Mouse (Mus musculus): ENCODE results near the gene Yif1a. TPM values are rescaled to one million over a fixed set of nuclear protein-coding genes. Genes with fewer than 3 reads are reported as not detected.

Gene Yif1a
- polyA plus RNA-seq, 1 experiment from 2014 or later: 73.4 TPM

DNA sequence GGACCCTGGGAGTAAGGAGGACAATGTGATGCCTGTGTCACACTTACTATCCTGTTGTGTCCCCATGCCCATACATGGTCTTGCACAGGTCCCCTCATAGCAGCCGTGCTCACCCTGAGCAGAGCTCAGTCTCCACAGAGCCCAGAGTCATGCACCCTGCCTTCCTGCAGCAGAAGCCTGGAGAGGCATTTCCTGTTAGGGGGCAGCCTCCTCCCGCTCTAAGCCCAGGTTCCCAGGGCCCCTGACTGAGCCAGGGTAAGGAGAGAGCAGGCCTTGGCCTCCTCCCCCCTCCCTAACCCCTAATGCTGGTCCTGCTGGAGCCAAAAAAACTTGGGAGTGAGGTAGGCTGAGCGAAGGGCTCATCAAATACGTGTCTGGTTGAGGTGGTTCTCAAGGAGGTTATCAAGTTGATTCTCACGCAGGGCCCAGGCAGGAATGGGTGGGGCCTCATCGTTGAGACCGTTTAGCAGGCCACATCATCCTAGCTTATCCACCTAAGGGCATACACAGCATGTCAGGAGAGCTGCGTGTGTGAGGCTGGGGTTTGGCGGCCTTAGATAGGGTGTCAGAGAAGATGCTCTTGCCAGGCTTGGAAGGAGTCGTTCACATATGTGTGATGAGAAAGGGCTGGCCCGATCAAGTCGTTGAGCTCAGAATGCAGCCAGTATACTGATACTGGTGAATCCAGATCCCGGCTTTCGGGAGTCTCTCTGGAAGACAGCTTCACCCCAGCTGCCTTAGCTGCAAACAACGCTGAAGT, 21.1 kb upstream of the Yif1a start:
- H3K4me1 ChIP-seq: peaks cover 78% of the 10 kb centered on the region
- H3K27ac ChIP-seq (replicated peaks): peak overlapping the region; percentile 93

DNA sequence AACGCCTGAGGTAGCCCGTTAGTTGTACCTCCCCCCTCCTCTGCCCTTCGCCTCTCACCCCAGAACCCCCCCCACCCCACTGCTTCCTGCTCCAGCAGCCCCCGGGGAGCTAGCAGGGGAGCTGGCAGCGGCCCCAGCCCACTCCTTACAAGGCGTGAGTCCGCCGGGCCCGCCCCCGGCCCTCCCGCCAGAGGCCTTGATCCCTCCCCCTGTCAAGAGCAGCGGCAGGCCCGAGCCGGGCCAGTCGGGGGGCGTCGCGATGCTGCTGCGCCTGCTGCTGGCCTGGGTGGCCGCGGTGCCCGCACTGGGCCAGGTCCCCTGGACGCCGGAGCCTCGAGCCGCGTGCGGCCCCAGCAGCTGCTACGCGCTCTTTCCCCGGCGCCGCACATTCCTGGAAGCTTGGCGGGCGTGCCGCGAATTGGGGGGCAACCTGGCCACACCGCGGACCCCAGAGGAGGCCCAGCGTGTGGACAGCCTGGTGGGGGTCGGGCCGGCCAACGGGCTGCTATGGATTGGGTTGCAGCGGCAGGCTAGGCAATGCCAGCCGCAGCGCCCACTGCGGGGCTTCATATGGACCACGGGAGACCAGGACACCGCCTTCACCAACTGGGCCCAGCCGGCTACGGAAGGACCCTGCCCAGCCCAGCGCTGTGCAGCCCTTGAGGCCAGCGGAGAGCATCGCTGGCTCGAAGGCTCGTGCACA, 20.3 kb upstream of the Yif1a start, which contains the start of gene Cd248:
Cd248 (plus strand) TSS at position 212 of the 703 bp plus-strand sequence.
- peaks cover 51% of the 10 kb centered on the region for H3K27me3 ChIP-seq (replicated peaks; ENCODE audit: low read depth, poor library complexity, severe bottlenecking)
- H3K9me3 ChIP-seq: no peaks in the 10 kb centered on the region
- DNase-seq (ENCODE audit: low spot score): peak; percentile 91
- H3K27ac ChIP-seq (replicated peaks): peak within 1 kb of the TSS; percentile 93
- peaks cover 78% of the 10 kb centered on the region for H3K4me1 ChIP-seq
- H3K4me3 ChIP-seq: peak within 1 kb of the TSS; percentile 69
- no peaks in the 10 kb centered on the region for H3K36me3 ChIP-seq (replicated peaks)
- WGBS: under 1% methylated on average over 55 of the region's 56 CpGs

More for the DNA sequence above, 21.1 kb upstream of the Yif1a start:
- 6% methylated on average over 15 of the region's 15 CpGs for WGBS
- H3K4me3 ChIP-seq: peak overlapping the region; percentile 69
- no peaks in the 10 kb centered on the region for H3K9me3 ChIP-seq
- H3K27me3 ChIP-seq (replicated peaks; ENCODE audit: low read depth, poor library complexity, severe bottlenecking): peaks cover 51% of the 10 kb centered on the region
- no peaks in the 10 kb centered on the region for H3K36me3 ChIP-seq (replicated peaks)
- peak; percentile 60 for DNase-seq (ENCODE audit: low spot score)

- Histone ChIP-seq H3K27ac (replicated peaks) (peak overlapping the region; percentile 93), H3K9me3 (no peaks in the 10 kb centered on the region), H3K4me3 (peak overlapping the region; percentile 69), H3K4me1 (peaks cover 80% of the 10 kb centered on the region), H3K27me3 (replicated peaks; ENCODE audit: low read depth, poor library complexity, severe bottlenecking) (peaks cover 51% of the 10 kb centered on the region), H3K36me3 (replicated peaks) (no peaks in the 10 kb centered on the region)
- DNase-seq (ENCODE audit: low spot score): no peak
- 43% methylated on average over 21 of the region's 21 CpGs for WGBS
Measured at GRCm38 (mm10) chr19:5068570-5069234, 19.6 kb upstream of the Yif1a start.

GRCm38 (mm10) chr19:5069486-5069885, 18.9 kb upstream of the Yif1a start:
- Histone ChIP-seq H3K36me3 (replicated peaks) (no peaks in the 10 kb centered on the region), H3K9me3 (no peaks in the 10 kb centered on the region), H3K27me3 (replicated peaks; ENCODE audit: low read depth, poor library complexity, severe bottlenecking) (peaks cover 54% of the 10 kb centered on the region), H3K27ac (replicated peaks) (peak overlapping the region; percentile 93), H3K4me1 (peaks cover 78% of the 10 kb centered on the region), H3K4me3 (peak overlapping the region; percentile 69)
- no peak for DNase-seq (ENCODE audit: low spot score)
- WGBS: 89% methylated on average over 5 of the region's 5 CpGs

DNA sequence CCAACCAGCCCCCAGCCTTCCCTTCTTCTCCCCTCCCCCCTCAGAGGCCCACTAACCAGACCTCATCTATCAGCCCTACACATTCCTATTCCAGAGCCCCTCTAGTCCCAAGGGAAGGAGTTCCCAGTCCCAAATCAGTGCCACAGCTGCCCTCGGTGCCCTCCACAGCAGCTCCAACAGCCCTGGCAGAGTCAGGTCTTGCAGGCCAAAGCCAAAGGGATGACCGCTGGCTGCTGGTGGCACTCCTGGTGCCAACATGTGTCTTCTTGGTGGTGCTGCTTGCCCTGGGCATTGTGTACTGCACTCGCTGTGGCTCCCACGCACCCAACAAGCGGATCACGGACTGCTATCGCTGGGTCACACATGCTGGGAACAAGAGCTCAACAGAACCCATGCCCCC, 18.4 kb upstream of the Yif1a start:
- Histone ChIP-seq H3K4me3 (peak overlapping the region; percentile 69), H3K4me1 (peaks cover 73% of the 10 kb centered on the region), H3K36me3 (replicated peaks) (no peaks in the 10 kb centered on the region), H3K27ac (replicated peaks) (peak overlapping the region; percentile 93), H3K27me3 (replicated peaks; ENCODE audit: low read depth, poor library complexity, severe bottlenecking) (peaks cover 59% of the 10 kb centered on the region), H3K9me3 (no peaks in the 10 kb centered on the region)
- 85% methylated on average over 7 of the region's 7 CpGs for WGBS
- no peak for DNase-seq (ENCODE audit: low spot score)

DNA sequence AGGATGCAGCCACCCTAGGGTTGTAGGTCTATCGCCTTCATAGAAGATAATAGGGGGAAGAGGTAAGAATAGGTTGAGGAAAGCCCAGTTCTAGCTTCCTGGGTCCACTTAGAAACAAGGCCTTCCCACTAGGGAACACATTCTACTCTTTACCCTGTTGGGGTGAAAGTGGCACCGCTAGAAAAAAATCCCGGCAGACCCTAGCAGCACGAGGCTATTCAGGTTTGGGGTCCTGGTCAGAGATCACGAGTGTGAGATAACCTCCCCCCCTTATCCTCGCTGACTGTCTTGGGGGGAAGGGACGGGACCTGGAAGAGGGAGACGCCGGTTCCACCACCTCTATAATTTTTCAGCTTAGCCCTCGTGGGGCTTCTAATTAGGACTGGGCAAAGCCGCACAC, 17.3 kb upstream of the Yif1a start:
- peaks cover 60% of the 10 kb centered on the region for H3K27me3 ChIP-seq (replicated peaks; ENCODE audit: low read depth, poor library complexity, severe bottlenecking)
- peaks cover 67% of the 10 kb centered on the region for H3K4me1 ChIP-seq
- peak overlapping the region; percentile 69 for H3K4me3 ChIP-seq
- WGBS: 2% methylated on average over 11 of the region's 11 CpGs
- no peaks in the 10 kb centered on the region for H3K36me3 ChIP-seq (replicated peaks)
- H3K27ac ChIP-seq (replicated peaks): peak overlapping the region; percentile 93
- no peak for DNase-seq (ENCODE audit: low spot score)
- H3K9me3 ChIP-seq: no peaks in the 10 kb centered on the region

DNA sequence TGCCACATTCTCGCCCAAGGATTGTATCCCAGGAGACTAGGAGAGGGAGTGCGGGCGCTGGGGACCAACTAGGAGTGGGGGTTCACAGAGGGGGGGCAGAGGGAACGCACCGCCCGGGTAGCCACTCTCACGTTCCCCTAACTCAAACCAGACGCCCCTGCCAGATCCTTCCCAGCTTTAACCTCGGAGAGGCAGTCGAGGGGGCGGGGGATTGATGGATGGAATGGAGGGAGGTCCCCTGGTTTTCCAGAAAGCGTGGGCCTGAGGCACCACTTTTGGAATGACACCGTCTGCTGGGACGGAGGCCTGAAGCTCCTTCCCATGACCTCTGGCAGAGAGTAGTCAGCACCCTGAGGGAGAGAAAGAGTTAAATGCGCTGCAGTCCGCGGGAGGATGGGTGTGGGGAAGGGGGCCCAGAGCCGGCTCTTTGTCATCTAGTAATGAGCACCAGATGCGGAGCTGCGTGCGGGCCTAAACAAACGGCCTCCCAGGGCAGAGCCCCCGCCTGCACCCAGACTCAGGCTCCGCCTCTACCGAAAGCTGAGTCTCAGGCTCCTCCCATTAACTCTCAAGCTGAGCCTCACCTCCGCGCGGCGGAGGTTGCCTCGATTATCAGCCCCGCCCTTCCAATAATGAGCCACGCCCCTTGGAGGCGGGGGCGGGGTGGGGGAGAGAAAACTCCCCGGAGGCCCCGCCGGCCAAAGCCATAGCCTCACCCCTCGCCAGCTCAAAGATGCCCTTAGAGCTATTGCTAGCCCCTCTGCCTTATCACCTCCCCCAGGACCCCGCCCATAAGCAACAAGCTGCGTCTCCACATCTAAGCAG, 16.6 kb upstream of the Yif1a start:
- Histone ChIP-seq H3K4me3 (peak overlapping the region; percentile 69), H3K4me1 (peaks cover 66% of the 10 kb centered on the region), H3K27ac (replicated peaks) (peak overlapping the region; percentile 93), H3K9me3 (no peaks in the 10 kb centered on the region), H3K36me3 (replicated peaks) (no peaks in the 10 kb centered on the region), H3K27me3 (replicated peaks; ENCODE audit: low read depth, poor library complexity, severe bottlenecking) (peaks cover 56% of the 10 kb centered on the region)
- peak; percentile 97 for DNase-seq (ENCODE audit: low spot score)
- WGBS: under 1% methylated on average over 40 of the region's 40 CpGs

DNA sequence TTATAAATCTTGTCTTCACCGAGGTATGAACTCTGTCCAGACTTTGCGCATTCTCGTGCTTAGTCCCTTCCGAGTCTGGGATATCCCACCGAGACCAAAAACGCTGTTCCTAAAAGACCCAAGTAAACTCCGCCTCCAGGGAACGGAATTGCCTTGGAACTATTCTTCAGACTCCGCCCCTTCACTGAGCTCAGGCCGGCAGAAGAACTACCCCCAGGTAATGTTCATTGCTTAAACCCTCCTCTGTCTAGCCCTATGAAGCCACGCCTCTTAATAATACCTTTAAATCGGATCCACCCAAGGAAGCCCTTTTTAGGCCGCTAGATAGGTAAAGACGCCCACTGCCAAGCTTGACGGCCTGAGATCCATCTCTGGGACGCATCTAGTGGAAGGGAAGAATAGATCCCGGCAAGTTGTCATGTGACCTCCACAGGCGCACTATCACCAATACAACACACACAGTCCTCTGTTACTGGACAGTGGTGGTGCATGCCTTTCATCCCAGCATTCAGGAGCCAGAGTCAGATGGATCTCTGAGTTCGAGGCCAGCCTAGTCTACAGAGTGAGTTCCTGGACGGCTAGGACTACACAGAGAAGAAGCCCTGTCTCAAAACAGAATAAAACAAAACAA, 15.8 kb upstream of the Yif1a start:
- 1% methylated on average over 20 of the region's 20 CpGs for WGBS
- Histone ChIP-seq H3K36me3 (replicated peaks) (no peaks in the 10 kb centered on the region), H3K27ac (replicated peaks) (peak overlapping the region; percentile 93), H3K9me3 (no peaks in the 10 kb centered on the region), H3K4me1 (peaks cover 58% of the 10 kb centered on the region), H3K27me3 (replicated peaks; ENCODE audit: low read depth, poor library complexity, severe bottlenecking) (peaks cover 49% of the 10 kb centered on the region), H3K4me3 (peak overlapping the region; percentile 69)
- peak; percentile 62 for DNase-seq (ENCODE audit: low spot score)

GRCm38 (mm10) chr19:5073028-5073427, 15.3 kb upstream of the Yif1a start:
- WGBS: 1% methylated on average over 15 of the region's 15 CpGs
- H3K9me3 ChIP-seq: no peaks in the 10 kb centered on the region
- peaks cover 43% of the 10 kb centered on the region for H3K27me3 ChIP-seq (replicated peaks; ENCODE audit: low read depth, poor library complexity, severe bottlenecking)
- H3K36me3 ChIP-seq (replicated peaks): no peaks in the 10 kb centered on the region
- H3K4me1 ChIP-seq: peaks cover 53% of the 10 kb centered on the region
- DNase-seq (ENCODE audit: low spot score): peak; percentile 94
- H3K4me3 ChIP-seq: peak overlapping the region; percentile 69
- peak overlapping the region; percentile 93 for H3K27ac ChIP-seq (replicated peaks)

DNA sequence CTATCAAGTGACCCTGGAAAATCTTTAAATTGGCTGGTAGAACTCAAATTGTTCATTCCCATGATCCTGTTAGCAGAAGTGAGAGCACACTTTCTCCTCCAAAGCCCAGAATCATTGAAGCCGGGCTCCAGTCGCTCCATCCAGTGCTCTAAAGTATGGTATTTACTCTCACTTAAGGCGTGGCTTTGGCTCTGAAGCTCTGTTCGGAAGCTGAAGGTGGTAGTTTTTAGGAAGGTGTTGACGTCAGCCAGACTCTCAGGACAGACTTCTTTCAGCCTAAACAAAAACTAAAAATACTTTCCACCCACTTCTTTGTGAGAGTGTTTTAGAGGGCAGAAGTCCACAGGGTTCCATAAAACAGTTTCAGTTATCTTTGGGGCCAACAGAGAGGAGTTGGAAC, 14.8 kb upstream of the Yif1a start:
- Histone ChIP-seq H3K4me1 (peaks cover 48% of the 10 kb centered on the region), H3K27me3 (replicated peaks; ENCODE audit: low read depth, poor library complexity, severe bottlenecking) (peaks cover 38% of the 10 kb centered on the region), H3K4me3 (0 out of 2 replicates have a peak overlapping the region, but pooled peaks have one; percentile 69), H3K36me3 (replicated peaks) (no peaks in the 10 kb centered on the region), H3K9me3 (no peaks in the 10 kb centered on the region), H3K27ac (replicated peaks) (no peak overlapping the region)
- 44% methylated on average over 5 of the region's 5 CpGs for WGBS
- DNase-seq (ENCODE audit: low spot score): no peak

GRCm38 (mm10) chr19:5079279-5079678, 9.1 kb upstream of the Yif1a start:
- no peak for DNase-seq (ENCODE audit: low spot score)
- Histone ChIP-seq H3K36me3 (replicated peaks) (no peaks in the 10 kb centered on the region), H3K4me1 (0 out of 2 replicates have a peak, but pooled peaks cover 3% of the 10 kb centered on the region), H3K4me3 (no peak overlapping the region), H3K27ac (replicated peaks) (no peak overlapping the region), H3K9me3 (no peaks in the 10 kb centered on the region), H3K27me3 (replicated peaks; ENCODE audit: low read depth, poor library complexity, severe bottlenecking) (peaks cover 57% of the 10 kb centered on the region)
- WGBS: 91% methylated on average over 1 of the region's 1 CpGs
